Mouse (Mus musculus) spleen, adult 2 months (tissue): ENCODE results near the gene Slc35f3.

ENCODE experiments used
- CTCF ChIP-seq: fragments of 200-500 bp; IDR thresholded peaks from 2 replicates; pipeline ENCODE4 v1.5.1; 2011; ENCODE audit warnings: mild to moderate bottlenecking, inconsistent platforms; ENCODE audit not compliant: insufficient read depth, insufficient read length, insufficient replicate concordance; ENCODE audit errors: extremely low read depth
- POLR2A ChIP-seq: fragments of 200-500 bp; IDR thresholded peaks from 2 replicates; pipeline ENCODE4 v1.6.1; 2011; ENCODE audit warnings: low read depth, low read length, inconsistent platforms

GRCm38 (mm10) chr8:126300350-126300749 is 2.0 kb downstream of the Slc35f3 start:
- TF ChIP-seq POLR2A (no peak), CTCF (no peak)
